Mouse (Mus musculus) left cerebral cortex, postnatal 25 days (tissue): ENCODE results near the gene S100a2. TPM values are rescaled to one million over a fixed set of nuclear protein-coding genes. Genes with fewer than 3 reads are reported as not detected.

Experiments
- DNase-seq, 2 experiments: peaks; one replicate each; pipeline ENCODE4 v3.0.0; 2022; ENCODE audit warnings: low spot score in 2 of 2, mixed read lengths in 1 of 2
- intact Hi-C: fragments of 180-260 bp; cut with DNase I; formaldehyde crosslinking; loops from one replicate; pipeline ENCODE4 v1.15.1; 2025
- total RNA-seq, 2 experiments: library from RNA; stranded (reverse); gene quantifications; 2 replicates each; pipeline ENCODE4 v1.2.3; 2021

S100a2 gene
- not detected for total RNA-seq

DNA sequence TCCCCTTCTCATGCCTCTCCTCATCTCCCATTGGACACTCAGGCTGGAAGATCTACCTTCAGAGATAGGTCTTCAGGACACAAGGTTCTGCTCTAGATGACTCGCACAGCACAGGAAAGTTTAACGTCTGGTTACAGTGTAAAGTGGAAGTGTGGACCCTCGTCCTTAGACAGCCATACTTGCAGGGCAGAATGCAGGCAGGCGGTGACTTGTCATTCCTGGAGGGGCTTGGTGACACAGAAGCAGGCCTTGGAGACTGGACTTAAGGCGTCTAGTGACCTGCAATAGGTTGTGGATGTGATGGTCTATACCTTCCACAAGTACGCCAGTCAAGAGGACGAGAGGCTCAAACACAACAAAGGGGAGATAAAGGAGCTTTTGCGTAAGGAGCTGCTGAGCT, at the start of gene S100a2:
Gene S100a2 (plus strand): TSS at position 301 of the 400 bp plus-strand sequence.
- intact Hi-C loops = loop anchor here (5.0 kb wide), 2 partner anchors 78 to 117 kb away; partner anchors contain the start of genes S100a1 and S100a13
- DNase-seq = no peak

- peak in 1 of 2 experiments; percentile 45 for DNase-seq
- intact Hi-C loops = no loop called here
Measured at GRCm38 (mm10) chr3:90540904-90541303, 49.1 kb upstream of the S100a2 start.

- DNase-seq = no peak
- intact Hi-C loops = no loop called here
Measured at GRCm38 (mm10) chr3:90549676-90550420, 40.2 kb upstream of the S100a2 start.

- no peak for DNase-seq
- intact Hi-C loops = no loop called here
Measured at GRCm38 (mm10) chr3:90550421-90550790, 39.6 kb upstream of the S100a2 start.

DNA sequence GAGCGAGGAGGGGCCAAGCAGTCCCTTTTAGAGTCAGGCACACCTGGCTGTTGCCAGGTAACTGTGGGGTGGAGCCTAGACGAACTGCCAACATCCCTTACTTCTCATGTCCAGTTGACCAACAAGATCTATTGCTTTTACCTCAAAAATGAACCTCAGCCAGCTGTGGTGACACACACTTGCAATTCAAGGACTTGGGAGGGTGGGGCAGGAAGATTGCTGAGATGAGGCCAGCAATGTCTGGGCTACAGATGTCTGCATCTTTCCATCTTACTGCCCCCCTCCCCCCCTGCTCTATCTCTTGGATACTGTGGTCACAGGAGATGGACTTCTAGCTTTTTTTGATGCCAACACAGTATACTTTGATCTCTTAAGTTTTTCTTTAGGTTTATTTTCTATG, 37.8 kb upstream of the S100a2 start:
- intact Hi-C loops = no loop called here
- no peak for DNase-seq

- peak; percentile 26 to 72 for DNase-seq
Measured at GRCm38 (mm10) chr3:90555954-90556353, 34.1 kb upstream of the S100a2 start.

DNA sequence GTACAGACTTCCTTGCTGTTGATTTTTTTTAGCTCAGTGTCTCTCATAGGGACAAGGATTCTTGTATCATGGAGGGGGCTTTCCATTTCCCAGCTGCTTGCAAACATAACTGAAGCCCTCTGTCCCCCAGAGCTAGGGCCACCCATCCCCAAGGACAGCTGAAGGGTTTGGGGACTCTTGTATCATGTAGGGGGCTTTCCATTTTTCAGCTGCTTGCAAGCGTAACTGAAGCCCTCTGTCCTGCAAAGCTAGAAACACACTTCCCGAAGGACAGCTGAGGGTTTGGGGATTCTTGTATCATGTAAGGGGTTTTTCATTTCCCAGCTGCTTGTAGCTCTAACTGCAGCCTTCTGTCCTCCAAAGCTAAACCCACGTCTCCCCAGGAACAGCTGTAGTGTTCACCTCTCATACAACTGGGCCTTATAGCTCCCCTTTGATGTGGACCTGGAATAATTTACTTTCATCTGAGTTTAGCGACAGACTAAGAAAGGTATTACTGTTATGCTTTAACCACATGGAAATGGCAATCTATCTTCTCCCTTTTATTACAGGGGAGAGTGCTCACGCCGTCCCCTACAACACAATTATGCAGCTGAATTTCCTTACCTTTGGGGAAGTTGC, 29.9 kb upstream of the S100a2 start, which contains the start of gene S100a3:
Gene S100a3 (plus strand): TSS at position 571 of the 621 bp plus-strand sequence.
- no peak for DNase-seq
- intact Hi-C loops = no loop called here

More at GRCm38 (mm10) chr3:90555954-90556353, 34.1 kb upstream of the S100a2 start:
- intact Hi-C loops = no loop called here

DNA sequence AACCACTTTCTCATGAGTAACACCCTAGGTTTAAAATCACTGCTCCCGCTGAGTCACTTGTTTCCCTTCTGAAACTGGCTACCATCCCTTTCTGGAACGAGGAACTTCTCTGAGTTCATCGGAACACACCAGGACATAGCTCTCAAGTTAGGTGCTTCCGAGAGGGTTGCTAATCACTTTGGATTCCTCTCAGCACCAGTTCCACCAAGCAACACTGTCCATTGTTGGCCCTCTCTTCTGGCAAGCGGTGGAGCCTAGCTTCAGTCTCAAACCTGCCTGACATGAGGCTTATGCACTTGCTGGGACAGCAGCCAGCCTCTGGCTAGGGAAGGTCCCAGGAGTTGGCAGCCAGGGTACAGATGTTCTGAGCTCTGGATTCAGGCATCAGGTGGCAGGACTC, 15.4 kb upstream of the S100a2 start:
- DNase-seq = no peak
- intact Hi-C loops = no loop called here

DNA sequence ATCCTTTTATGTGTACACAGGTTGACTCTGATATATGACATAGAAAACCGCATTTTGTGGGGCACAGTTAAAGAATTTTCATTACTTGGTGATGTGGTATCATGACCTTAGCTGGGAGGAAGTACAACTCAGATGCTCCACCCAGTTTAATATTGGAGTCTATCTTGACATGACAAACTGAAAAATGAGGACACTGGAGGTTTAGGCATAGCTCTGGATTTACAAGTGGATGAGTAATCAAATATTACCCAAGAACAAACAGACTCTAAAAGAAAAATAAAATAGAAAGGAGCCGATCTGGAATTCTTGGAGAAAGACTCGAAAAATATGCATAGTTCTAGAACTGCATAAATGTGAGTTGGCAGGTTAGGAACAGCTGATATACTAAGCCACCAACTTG, 14.7 kb upstream of the S100a2 start:
- intact Hi-C loops = no loop called here
- DNase-seq = no peak

DNA sequence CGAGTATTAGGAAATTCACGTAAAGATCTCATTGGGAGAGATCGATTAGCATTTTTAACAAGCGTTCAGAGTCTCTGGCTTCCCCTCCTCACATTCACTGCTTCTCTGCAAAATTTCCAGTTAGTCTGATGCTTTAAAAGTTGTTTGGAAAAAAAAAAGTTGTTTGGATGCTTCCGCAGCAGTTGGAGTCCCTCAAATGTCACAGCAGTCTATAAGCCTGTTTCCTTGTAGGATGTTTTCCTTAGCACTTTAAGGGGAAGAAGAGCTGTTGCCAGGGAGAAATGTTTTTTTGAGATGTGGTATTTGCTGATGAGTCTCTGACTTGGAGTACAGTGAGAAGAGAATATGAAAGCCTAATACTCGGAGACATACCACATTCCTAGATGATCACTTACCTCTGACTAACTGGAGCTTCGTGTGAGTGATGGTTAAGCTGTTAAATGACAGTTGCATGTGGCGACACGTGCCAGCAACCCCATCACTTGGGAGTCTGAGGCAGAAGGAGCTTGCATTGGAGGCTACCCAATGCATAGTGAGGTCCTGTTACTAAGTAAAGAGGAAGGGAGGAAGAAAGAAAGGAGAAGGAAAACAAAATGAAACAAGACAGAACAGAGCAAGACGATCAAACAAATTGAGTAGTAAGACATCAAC, 13.6 kb upstream of the S100a2 start:
- intact Hi-C loops = no loop called here
- DNase-seq = no peak

GRCm38 (mm10) chr3:90579433-90579832, 10.6 kb upstream of the S100a2 start:
- DNase-seq = no peak
- intact Hi-C loops = no loop called here

GRCm38 (mm10) chr3:90581141-90581540, 8.9 kb upstream of the S100a2 start:
- intact Hi-C loops = loop anchor here (5.0 kb wide), 1 partner anchor 54 kb away; the partner anchor contains the start of gene S100a14
- no peak for DNase-seq

- intact Hi-C loops = loop anchor here (5.0 kb wide), 1 partner anchor 55 kb away; the partner anchor contains the start of gene S100a14
- no peak for DNase-seq
Measured at GRCm38 (mm10) chr3:90582156-90582555, 7.9 kb upstream of the S100a2 start.

DNA sequence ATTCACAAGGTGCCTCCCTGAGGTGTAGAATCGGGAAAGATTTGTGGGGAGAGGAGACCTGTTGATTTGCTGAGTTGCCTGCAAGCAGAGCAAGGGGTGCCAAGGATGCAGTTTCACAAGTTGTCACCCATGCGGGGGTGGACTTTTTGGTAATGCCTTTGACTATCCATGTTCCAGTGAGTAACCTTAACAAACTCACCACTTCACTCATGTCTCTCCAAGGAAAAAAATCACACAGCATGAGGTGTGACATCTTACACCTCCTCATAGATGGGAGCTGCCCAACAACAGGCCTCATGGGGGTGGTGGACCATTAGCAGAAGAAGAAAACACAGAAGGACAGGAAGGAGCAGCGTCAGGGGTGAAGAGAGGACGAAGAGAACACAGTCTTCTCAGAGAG, 7.5 kb upstream of the S100a2 start:
- DNase-seq = no peak
- intact Hi-C loops = loop anchor here (5.0 kb wide), 1 partner anchor 55 kb away; the partner anchor contains the start of gene S100a14

DNA sequence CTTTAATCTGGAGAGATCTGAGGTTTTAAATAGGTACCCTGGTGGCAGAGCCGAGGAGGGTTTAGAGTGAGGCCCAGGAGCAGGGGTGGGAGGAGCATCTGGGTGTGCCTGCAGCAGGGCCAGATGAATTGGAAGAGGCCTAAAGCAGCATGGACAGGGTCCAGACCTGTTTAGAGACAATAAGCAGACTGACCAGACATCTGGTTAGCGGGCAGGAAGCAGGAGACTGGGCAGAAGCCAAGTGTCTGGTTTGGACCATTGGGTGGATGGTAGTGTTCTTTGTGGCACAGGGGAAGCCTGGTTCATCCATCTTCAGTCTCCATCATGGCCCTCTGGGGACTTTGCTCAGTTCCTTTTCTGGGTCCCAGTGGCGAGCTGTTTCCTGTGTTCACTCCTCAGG, 6.2 kb upstream of the S100a2 start:
- no peak for DNase-seq
- intact Hi-C loops = loop anchor here (5.0 kb wide), 1 partner anchor 57 kb away; the partner anchor contains the start of gene S100a14

DNA sequence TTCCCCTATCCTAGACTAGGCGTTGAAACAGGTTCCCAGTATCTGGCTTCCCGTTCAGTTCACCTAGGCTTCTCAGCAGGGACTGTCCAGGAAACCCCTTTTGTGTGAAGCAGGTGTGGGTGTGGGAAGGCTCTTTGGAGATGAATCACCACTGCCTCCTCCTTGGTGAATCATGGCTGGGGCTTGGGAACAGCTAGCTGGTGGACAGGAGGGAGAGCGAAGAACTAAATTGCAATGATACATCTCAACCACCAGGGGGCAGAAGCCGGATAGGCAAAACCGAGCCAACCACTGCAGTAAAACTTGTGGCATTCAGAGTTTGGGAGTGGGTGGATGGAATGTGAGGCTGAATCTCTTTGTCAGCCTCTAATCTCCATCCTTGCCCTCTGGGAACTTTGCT, 4.5 kb upstream of the S100a2 start:
- peak; percentile 72 to 92 for DNase-seq
- intact Hi-C loops = loop anchor here (1.0 to 5.0 kb wide), 4 partner anchors 30 to 122 kb away; partner anchors contain the start of genes S100a1 and S100a13

DNA sequence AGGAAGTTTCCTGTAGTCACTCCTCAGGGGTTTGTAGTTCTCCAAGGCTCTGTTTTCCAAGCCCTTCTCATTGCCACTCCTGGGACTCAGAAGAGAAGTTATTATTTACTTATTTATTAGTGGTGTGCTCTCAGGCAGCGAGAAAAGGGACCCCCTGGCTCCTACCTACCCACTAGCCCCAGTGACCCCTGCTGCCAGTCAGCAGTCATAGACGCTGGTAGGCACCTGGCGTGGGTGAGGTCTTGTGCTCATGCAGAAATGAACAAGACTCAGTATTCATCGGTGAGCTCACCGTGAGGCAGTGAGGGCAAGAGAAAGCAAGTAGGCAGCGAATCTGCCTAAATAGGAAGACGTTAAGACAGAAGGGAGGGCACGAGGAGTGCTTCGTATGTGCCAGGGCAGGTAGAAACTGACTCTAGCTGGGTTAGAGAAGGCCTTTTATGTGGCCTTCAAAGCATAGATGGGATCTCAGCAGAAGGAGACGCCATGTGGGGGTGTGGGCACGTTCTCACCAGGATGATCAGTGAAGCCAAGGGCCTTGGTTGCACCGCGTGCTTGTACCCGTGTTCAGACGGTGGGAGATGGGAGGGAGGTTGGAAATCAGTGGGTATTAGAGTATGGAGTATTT, 3.9 kb upstream of the S100a2 start:
- no peak for DNase-seq
- intact Hi-C loops = loop anchor here (5.0 kb wide), 2 partner anchors 74 to 121 kb away; partner anchors contain the start of genes S100a1 and S100a13

DNA sequence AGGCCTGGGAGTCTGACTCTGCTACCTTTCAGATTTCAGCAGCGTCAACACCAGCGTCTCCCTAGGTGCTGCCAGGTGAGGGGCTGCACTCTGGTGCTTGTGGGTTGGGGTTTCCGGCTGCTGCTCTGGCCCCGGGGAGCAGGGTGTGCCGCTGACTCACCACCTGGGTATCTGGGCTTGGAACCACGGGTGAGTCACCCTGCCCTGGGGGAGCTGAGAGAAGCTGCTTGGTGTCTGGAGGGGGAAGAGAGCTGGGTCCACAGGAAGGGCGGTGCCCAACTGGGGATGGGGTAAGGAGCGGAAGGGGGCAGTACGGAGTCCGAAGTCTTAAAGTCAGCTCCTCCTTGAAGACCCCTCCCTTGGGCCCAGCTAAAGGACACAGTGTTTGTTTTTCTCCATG, 3.1 kb upstream of the S100a2 start:
- no peak for DNase-seq
- intact Hi-C loops = loop anchor here (5.0 kb wide), 2 partner anchors 75 to 120 kb away; partner anchors contain the start of genes S100a1 and S100a13

DNA sequence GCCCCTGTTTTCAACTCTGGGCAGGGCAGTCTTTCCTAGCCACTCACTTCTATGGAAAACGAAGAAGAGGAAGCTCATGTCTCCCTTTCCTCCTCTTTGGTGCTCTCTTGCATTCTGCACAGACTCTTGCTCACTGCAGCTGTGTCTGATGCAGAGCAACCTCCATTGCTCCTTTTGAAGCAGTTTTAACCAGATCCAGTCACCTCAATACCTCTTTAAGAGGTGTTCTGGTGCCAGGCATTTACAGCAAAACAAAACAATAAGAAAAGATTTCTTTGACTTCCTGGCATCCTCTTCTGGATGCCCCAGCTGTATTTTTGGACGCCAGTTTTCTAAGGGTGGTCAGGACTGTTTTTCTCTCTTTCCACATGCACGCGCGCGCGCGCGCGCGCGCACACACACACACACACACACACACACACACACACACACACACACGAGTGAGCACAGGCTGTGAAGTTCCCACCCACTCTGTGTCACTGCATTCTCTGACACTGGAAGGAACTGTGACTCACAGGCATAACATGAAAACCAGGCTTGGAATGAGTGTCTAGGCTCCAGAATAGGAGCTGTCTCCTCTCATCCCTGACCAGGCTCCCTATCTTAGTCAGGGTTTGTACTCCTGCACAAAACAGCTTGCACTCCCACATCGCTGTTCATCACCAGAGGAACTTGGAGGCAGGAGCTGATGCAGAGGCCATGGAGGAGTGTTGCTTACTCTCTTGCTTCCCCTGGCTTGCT, 2.5 kb upstream of the S100a2 start:
- DNase-seq = peak; percentile 53 to 91
- intact Hi-C loops = loop anchor here (5.0 kb wide), 2 partner anchors 75 to 120 kb away; partner anchors contain the start of genes S100a1 and S100a13
